Mouse (Mus musculus): ENCODE results near the gene Gm49486.

- no peak for TF ChIP-seq CTCF (conservative IDR thresholded peaks at IDR 0.05; ENCODE audit: insufficient read depth, insufficient read length, low read depth, low read length)
- no peak for TF ChIP-seq POLR2A (IDR thresholded peaks at IDR 0.05; ENCODE audit: low read depth, low read length)
Measured at GRCm38 (mm10) chr15:79192450-79192849, 36.7 kb upstream of the Gm49486 start.

Data from kidney, adult 2 months (tissue).